Mouse (Mus musculus) heart, embryonic 12.5 days (tissue): ENCODE results near the gene 9130204L05Rik. TPM values are rescaled to one million over a fixed set of nuclear protein-coding genes. Genes with fewer than 3 reads are reported as not detected.

Source experiments
- ATAC-seq: fragments of 200-750 bp; cut with Nextera tagmentation; 2 replicates; pipeline ENCODE4 v1.8.0; 2017; ENCODE audit warnings: moderate TSS enrichment, moderate library complexity; ENCODE audit not compliant: insufficient number of reproducible peaks, low FRiP score
- H3K27ac ChIP-seq: fragments of 300-500 bp; sonication (generic); 2 replicates; pipeline ENCODE4 v1.5.1; 2016; ENCODE audit warnings: mild to moderate bottlenecking, moderate library complexity; ENCODE audit not compliant: poor library complexity, severe bottlenecking
- H3K27me3 ChIP-seq: fragments of 300-500 bp; sonication (generic); replicated peaks from 2 replicates; pipeline ENCODE4 v1.6.1; 2016; ENCODE audit warnings: mild to moderate bottlenecking, moderate library complexity
- H3K36me3 ChIP-seq: fragments of 300-500 bp; sonication (generic); 2 replicates; pipeline ENCODE4 v1.6.1; 2016; ENCODE audit warnings: mild to moderate bottlenecking, moderate library complexity
- H3K4me1 ChIP-seq: fragments of 300-500 bp; sonication (generic); replicated peaks from 2 replicates; pipeline ENCODE4 v1.6.1; 2016; ENCODE audit warnings: mild to moderate bottlenecking
- H3K4me2 ChIP-seq: fragments of 300-500 bp; sonication (generic); 2 replicates; pipeline ENCODE4 v1.6.1; 2016; ENCODE audit warnings: mild to moderate bottlenecking, moderate library complexity
- H3K4me3 ChIP-seq: fragments of 300-500 bp; sonication (generic); 2 replicates; pipeline ENCODE4 v1.5.1; 2016; ENCODE audit warnings: mild to moderate bottlenecking
- H3K9ac ChIP-seq: fragments of 300-500 bp; sonication (generic); 2 replicates; pipeline ENCODE4 v1.6.1; 2016; ENCODE audit warnings: mild to moderate bottlenecking, moderate library complexity
- H3K9me3 ChIP-seq: fragments of 300-500 bp; sonication (generic); replicated peaks from 2 replicates; pipeline ENCODE4 v1.6.1; 2016; ENCODE audit warnings: mild to moderate bottlenecking, moderate library complexity
- WGBS: fragments of 180-500 bp; shearing (Covaris S2); methylation state at CpG from one replicate; pipeline ENCODE4 v1.1.7; 2016; 5-methylcytosine and 5-hydroxymethylcytosine counted together
- polyA plus RNA-seq: library from polyadenylated mRNA; unstranded; fragments of >200 nt; fragmentation: Nextera tagmentation; extraction: Ambion mirVana; gene quantifications from 2 replicates; pipeline ENCODE4 v1.2.1, GENCODE M21; 2016

9130204L05Rik gene
- polyA plus RNA-seq: not detected in 2 replicates

GRCm38 (mm10) chr3:91090703-91091102, at the start of gene 9130204L05Rik:
Gene 9130204L05Rik (minus strand): TSS chr3:91090803.
- WGBS: 66% methylated on average over 2 of the region's 2 CpGs

GRCm38 (mm10) chr3:91108696-91109095, 18.1 kb upstream of the 9130204L05Rik start:
- Histone ChIP-seq H3K9ac (no peak overlapping the region), H3K36me3 (no peaks in the 10 kb centered on the region), H3K4me2 (no peak overlapping the region), H3K4me1 (no peaks in the 10 kb centered on the region), H3K9me3 (peaks cover 7% of the 10 kb centered on the region; the same call in 1 of the 2 replicates), H3K4me3 (no peak overlapping the region), H3K27ac (no peak overlapping the region), H3K27me3 (no peaks in the 10 kb centered on the region)
- ATAC-seq: no peak

More at GRCm38 (mm10) chr3:91090703-91091102, at the start of gene 9130204L05Rik:
- Histone ChIP-seq H3K9ac (no peak within 1 kb of the TSS), H3K4me3 (no peak within 1 kb of the TSS), H3K4me1 (no peaks in the 10 kb centered on the region), H3K36me3 (no peaks in the 10 kb centered on the region), H3K27ac (no peak within 1 kb of the TSS), H3K4me2 (no peak within 1 kb of the TSS), H3K9me3 (no peaks in the 10 kb centered on the region; the same call in 1 of the 2 replicates), H3K27me3 (no peaks in the 10 kb centered on the region)
- ATAC-seq: no peak

GRCm38 (mm10) chr3:91059211-91059610, 31.4 kb downstream of the 9130204L05Rik start:
- Histone ChIP-seq H3K9ac (no peak overlapping the region), H3K4me2 (no peak overlapping the region), H3K9me3 (peaks cover 7% of the 10 kb centered on the region), H3K4me1 (no peaks in the 10 kb centered on the region), H3K36me3 (no peaks in the 10 kb centered on the region), H3K27me3 (no peaks in the 10 kb centered on the region), H3K4me3 (no peak overlapping the region), H3K27ac (no peak overlapping the region)
- 3% methylated on average over 1 of the region's 1 CpGs for WGBS
- ATAC-seq: no peak

GRCm38 (mm10) chr3:91052654-91053053, 37.9 kb downstream of the 9130204L05Rik start:
- no peak for ATAC-seq
- Histone ChIP-seq H3K27me3 (no peaks in the 10 kb centered on the region), H3K36me3 (no peaks in the 10 kb centered on the region), H3K27ac (no peak overlapping the region), H3K4me1 (no peaks in the 10 kb centered on the region), H3K9ac (no peak overlapping the region), H3K4me2 (no peak overlapping the region), H3K9me3 (peaks cover 6% of the 10 kb centered on the region; the same call in 1 of the 2 replicates), H3K4me3 (no peak overlapping the region)
- 8% methylated on average over 1 of the region's 1 CpGs for WGBS
